In genomic region chr15:102208092-102208561, GRCm38 (mm10) we compare ENCODE assay signal across 17 mouse cellular contexts. TPM values are rescaled to one million over a fixed set of nuclear protein-coding genes. Genes with fewer than 3 reads are reported as not detected.
DNase-seq lines count a peak whose midpoint lies in the region; ATAC-seq and TF ChIP-seq lines count a peak whose summit lies in the region.
"Had no signal": no experiment of that assay in that cellular context is flagged by ENCODE, and none has a peak within 500 bp of the region (broad histone marks: within the 10 kb centered on the region; RNA-seq: fewer than 3 reads in every experiment).

No protein-coding gene starts in this region.

- no peak for TF ChIP-seq CTCF in E14TG2a.4 (conservative IDR thresholded peaks at IDR 0.05; ENCODE audit: low read length)
- TF ChIP-seq CTCF in bone marrow, adult 2 months (IDR thresholded peaks at IDR 0.05; ENCODE audit: control insufficient read depth, insufficient read depth, low read length), result no peak

- 85% methylated on average over 9 of the region's 9 CpGs for WGBS in neural tube, embryonic 14.5 days
- WGBS in neural tube, embryonic 15.5 days, result 80% methylated on average over 9 of the region's 9 CpGs
- WGBS in bone marrow, adult 2 months, result 27% methylated on average over 9 of the region's 9 CpGs

- H3K4me3 ChIP-seq in neural tube, embryonic 14.5 days (ENCODE audit: low read depth, low read length), result no peak overlapping the region
- H3K4me3 ChIP-seq in neural tube, embryonic 15.5 days (replicated peaks), result no peak overlapping the region
- H3K4me3 ChIP-seq in E14TG2a.4 (replicated peaks; ENCODE audit: low read length), result peak overlapping the region; percentile 90
- H3K4me3 ChIP-seq in bone marrow, adult 2 months (replicated peaks; ENCODE audit: control insufficient read depth, low read depth, low read length), result peak overlapping the region; percentile 7
- H3K4me3 ChIP-seq: liver, embryonic 13.5 days had no signal

- H3K27ac ChIP-seq in neural tube, embryonic 14.5 days (ENCODE audit: low read depth, low read length), result no peak overlapping the region
- H3K27ac ChIP-seq in neural tube, embryonic 15.5 days (replicated peaks), result no peak overlapping the region
- H3K27ac ChIP-seq in bone marrow, adult 2 months (ENCODE audit: control insufficient read depth, insufficient read depth, low read depth, low read length, poor library complexity), result peak overlapping the region; percentile 59; the same call in 1 of the 2 replicates
- H3K27ac ChIP-seq: hindbrain, postnatal 0 days; liver, embryonic 13.5 days had no signal

- no peak for DNase-seq in heart, postnatal 10 days
- no peak for DNase-seq in lung, postnatal 25 days (ENCODE audit: low spot score)
- DNase-seq: cerebellum, adult 8-10 months; heart, adult 18-20 months; heart, postnatal 14 days; liver, embryonic 13.5 days had no signal

- H3K27me3 ChIP-seq in neural tube, embryonic 14.5 days (ENCODE audit: control insufficient read depth, insufficient read depth, low read length), result no peaks in the 10 kb centered on the region
- H3K27me3 ChIP-seq in neural tube, embryonic 15.5 days (replicated peaks), result no peaks in the 10 kb centered on the region
- no peaks in the 10 kb centered on the region for H3K27me3 ChIP-seq in E14TG2a.4 (ENCODE audit: insufficient read depth, low read length)
- H3K27me3 ChIP-seq: liver, embryonic 13.5 days; Patski had no signal

- no peak for ATAC-seq in neural tube, embryonic 14.5 days (ENCODE audit: low read depth)
- no peak for ATAC-seq in neural tube, embryonic 15.5 days (ENCODE audit: low FRiP score)
- peak; percentile 7; the same call in 1 of the 2 replicates for ATAC-seq in neutrophil, adult 5-6 weeks (ENCODE audit: extremely low read depth, insufficient number of reproducible peaks, low FRiP score, poor library complexity, severe bottlenecking)
- ATAC-seq: hindbrain, postnatal 0 days; lung, postnatal 0 days had no signal

- peaks cover 32% of the 10 kb centered on the region for H3K36me3 ChIP-seq in neural tube, embryonic 14.5 days (ENCODE audit: control insufficient read depth, insufficient read depth, low read length)
- peaks cover 57% of the 10 kb centered on the region for H3K36me3 ChIP-seq in neural tube, embryonic 15.5 days
- peaks cover 77% of the 10 kb centered on the region for H3K36me3 ChIP-seq in E14TG2a.4 (ENCODE audit: insufficient read depth, low read length)

- no peak overlapping the region for H3K4me2 ChIP-seq in neural tube, embryonic 14.5 days (ENCODE audit: low read depth, low read length)
- H3K4me2 ChIP-seq in neural tube, embryonic 15.5 days, result no peak overlapping the region
- H3K4me2 ChIP-seq: liver, embryonic 13.5 days; midbrain, embryonic 11.5 days had no signal

- H3K9ac ChIP-seq in neural tube, embryonic 14.5 days (replicated peaks; ENCODE audit: low read depth, low read length), result peak overlapping the region; percentile 16; the same call in 1 of the 2 replicates
- no peak overlapping the region for H3K9ac ChIP-seq in neural tube, embryonic 15.5 days (replicated peaks)
- H3K9ac ChIP-seq: liver, embryonic 13.5 days had no signal

- H3K9me3 ChIP-seq in neural tube, embryonic 14.5 days (ENCODE audit: control insufficient read depth, low read length), result no peaks in the 10 kb centered on the region
- H3K9me3 ChIP-seq in neural tube, embryonic 15.5 days (replicated peaks), result no peaks in the 10 kb centered on the region
- H3K9me3 ChIP-seq in E14TG2a.4 (ENCODE audit: low read length), result no peaks in the 10 kb centered on the region
- H3K9me3 ChIP-seq: liver, embryonic 13.5 days had no signal

- H3K4me1 ChIP-seq in neural tube, embryonic 14.5 days (ENCODE audit: control insufficient read depth, insufficient read depth, low read length), result peaks cover 36% of the 10 kb centered on the region
- H3K4me1 ChIP-seq in neural tube, embryonic 15.5 days, result peaks cover 44% of the 10 kb centered on the region
- peaks cover 86% of the 10 kb centered on the region for H3K4me1 ChIP-seq in E14TG2a.4 (replicated peaks; ENCODE audit: low read depth, low read length)
- peaks cover 3% of the 10 kb centered on the region; the same call in 1 of the 2 replicates for H3K4me1 ChIP-seq in bone marrow, adult 2 months (ENCODE audit: control insufficient read depth, insufficient read depth, low read length)

- intact Hi-C loops in heart, postnatal 10 days (cut with DNase I), result no loop called here

- TF ChIP-seq POLR2A in bone marrow, adult 2 months (IDR thresholded peaks at IDR 0.05; ENCODE audit: borderline replicate concordance, control insufficient read depth, low read depth, low read length), result no peak

RNA-seq across cellular contexts. Expression of gene Csad, which starts 3.6 kb away (rescaled TPM):
- 28.7 and 36.5 TPM in 2 replicates for polyA plus RNA-seq in neural tube, embryonic 14.5 days (2014; fragmentation: Nextera tagmentation; extraction: Ambion mirVana)
- 33.6 and 43.7 TPM in 2 replicates for polyA plus RNA-seq in neural tube, embryonic 15.5 days (2015; fragmentation: Nextera tagmentation; extraction: Ambion mirVana)
- 13.6 and 18.5 TPM in 2 replicates for polyA plus RNA-seq in bone marrow, adult 2 months (2011; ENCODE audit: insufficient read depth, insufficient read length, low replicate concordance, missing spikeins)
- 47.6 and 56.0 TPM in 2 replicates for total RNA-seq in neutrophil, adult 5-6 weeks (2017)
- 10 to 100 TPM; 25.6 to 33.8 TPM for total RNA-seq in heart, postnatal 10 days (2021)

RNA-seq across cellular contexts. Expression of gene Zfp740, which starts 5.1 kb away (rescaled TPM):
- 38.2 and 52.9 TPM in 2 replicates for polyA plus RNA-seq in neural tube, embryonic 14.5 days (2014; fragmentation: Nextera tagmentation; extraction: Ambion mirVana)
- polyA plus RNA-seq in neural tube, embryonic 15.5 days (2015; fragmentation: Nextera tagmentation; extraction: Ambion mirVana), result 45.1 and 48.7 TPM in 2 replicates
- polyA plus RNA-seq in bone marrow, adult 2 months (2011; ENCODE audit: insufficient read depth, insufficient read length, low replicate concordance, missing spikeins), result 22.8 and 34.5 TPM in 2 replicates
- total RNA-seq in neutrophil, adult 5-6 weeks (2017), result 118 and 120 TPM in 2 replicates
- 10 to 100 TPM; 48.2 to 48.3 TPM for total RNA-seq in heart, postnatal 10 days (2021)

RNA-seq across cellular contexts. Expression of gene Itgb7, which starts 23.6 kb away (rescaled TPM):
- 0.55 and 1.6 TPM in 2 replicates for polyA plus RNA-seq in neural tube, embryonic 14.5 days (2014; fragmentation: Nextera tagmentation; extraction: Ambion mirVana)
- 1.1 and 11.0 TPM in 2 replicates for polyA plus RNA-seq in neural tube, embryonic 15.5 days (2015; fragmentation: Nextera tagmentation; extraction: Ambion mirVana)
- polyA plus RNA-seq in bone marrow, adult 2 months (2011; ENCODE audit: insufficient read depth, insufficient read length, low replicate concordance, missing spikeins), result 39.1 and 140 TPM in 2 replicates
- total RNA-seq in neutrophil, adult 5-6 weeks (2017), result 338 and 351 TPM in 2 replicates
- 1 to 10 TPM; 1.9 to 2.0 TPM for total RNA-seq in heart, postnatal 10 days (2021)

RNA-seq across cellular contexts. Expression of gene Rarg, which starts 49.2 kb away (rescaled TPM):
- polyA plus RNA-seq in neural tube, embryonic 14.5 days (2014; fragmentation: Nextera tagmentation; extraction: Ambion mirVana), result 4.3 and 6.9 TPM in 2 replicates
- polyA plus RNA-seq in neural tube, embryonic 15.5 days (2015; fragmentation: Nextera tagmentation; extraction: Ambion mirVana), result 7.8 and 11.9 TPM in 2 replicates
- 17.1 and 36.3 TPM in 2 replicates for polyA plus RNA-seq in bone marrow, adult 2 months (2011; ENCODE audit: insufficient read depth, insufficient read length, low replicate concordance, missing spikeins)
- 28.2 and 38.3 TPM in 2 replicates for total RNA-seq in neutrophil, adult 5-6 weeks (2017)
- total RNA-seq in heart, postnatal 10 days (2021), result 10 to 100 TPM; 23.2 to 27.2 TPM

RNA-seq across cellular contexts. Expression of gene Soat2, which starts 57.8 kb away (rescaled TPM):
- polyA plus RNA-seq in neural tube, embryonic 14.5 days (2014; fragmentation: Nextera tagmentation; extraction: Ambion mirVana), result not detected in 2 replicates
- 0.06 and 0.68 TPM in 2 replicates for polyA plus RNA-seq in neural tube, embryonic 15.5 days (2015; fragmentation: Nextera tagmentation; extraction: Ambion mirVana)
- polyA plus RNA-seq in bone marrow, adult 2 months (2011; ENCODE audit: insufficient read depth, insufficient read length, low replicate concordance, missing spikeins), result 1.2 and 2.7 TPM in 2 replicates
- total RNA-seq in neutrophil, adult 5-6 weeks (2017), result 13.3 and 14.4 TPM in 2 replicates
- total RNA-seq in heart, postnatal 10 days (2021), result under 1 TPM in 1 of 2 experiments, not detected in 1; 0.20 TPM
- total RNA-seq: heart, adult 18-20 months; layer of hippocampus, postnatal 10 days had no signal
- polyA plus RNA-seq: forebrain, embryonic 11.5 days; midbrain, embryonic 11.5 days had no signal

Comparison
In these comparisons a context has a peak if more than half of its experiments do, and no peak if none do; other contexts are left out.
1. H3K4me3 ChIP-seq: peak in E14TG2a.4 (single experiment) and bone marrow, adult 2 months (single experiment); none in neural tube, embryonic 14.5 days (single experiment) and neural tube, embryonic 15.5 days (single experiment).